21 mouse cellular contexts compared by ENCODE assay signal in the genomic region with DNA sequence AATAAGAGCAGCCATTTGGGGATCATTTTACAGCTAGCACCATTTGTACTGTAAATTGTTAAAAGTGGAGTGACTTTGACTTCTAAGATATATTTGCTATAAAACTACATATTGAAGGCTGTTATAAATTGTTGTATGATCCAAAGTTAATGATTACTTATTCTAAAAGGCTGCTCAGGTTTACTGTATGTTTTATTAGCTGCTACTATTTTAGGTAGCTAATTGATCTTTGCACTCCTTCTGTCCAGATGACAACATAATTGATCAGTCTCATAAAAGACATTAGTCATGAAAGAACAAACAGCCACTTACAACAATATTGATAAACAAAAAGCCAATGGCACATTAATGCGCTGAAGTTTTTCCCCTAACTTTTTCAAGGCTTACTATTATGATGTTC.
DNase-seq lines count a peak whose midpoint lies in the region; ATAC-seq and TF ChIP-seq lines count a peak whose summit lies in the region.
"Had no signal": no experiment of that assay in that cellular context is flagged by ENCODE, and none has a peak within 500 bp of the region (broad histone marks: within the 10 kb centered on the region; RNA-seq: fewer than 3 reads in every experiment).

No protein-coding gene starts in this region.

- no peak overlapping the region for H3K4me2 ChIP-seq in intestine, embryonic 15.5 days (replicated peaks)
- no peak overlapping the region for H3K4me2 ChIP-seq in intestine, embryonic 16.5 days (ENCODE audit: low read depth, low read length)
- no peak overlapping the region for H3K4me2 ChIP-seq in intestine, postnatal 0 days (replicated peaks; ENCODE audit: low read depth)

- WGBS in intestine, embryonic 15.5 days, result 84% methylated on average over 1 of the region's 1 CpGs
- WGBS in intestine, embryonic 16.5 days, result 82% methylated on average over 1 of the region's 1 CpGs
- 64% methylated on average over 1 of the region's 1 CpGs for WGBS in intestine, postnatal 0 days

- no peaks in the 10 kb centered on the region for H3K36me3 ChIP-seq in intestine, embryonic 15.5 days
- no peaks in the 10 kb centered on the region for H3K36me3 ChIP-seq in intestine, embryonic 16.5 days (ENCODE audit: control insufficient read depth, insufficient read depth, low read length)
- H3K36me3 ChIP-seq in intestine, postnatal 0 days (ENCODE audit: control insufficient read depth, insufficient read depth), result no peaks in the 10 kb centered on the region
- H3K36me3 ChIP-seq: G1E had no signal

- H3K9ac ChIP-seq in intestine, embryonic 15.5 days, result no peak overlapping the region
- no peak overlapping the region for H3K9ac ChIP-seq in intestine, embryonic 16.5 days (ENCODE audit: low read depth, low read length)
- no peak overlapping the region for H3K9ac ChIP-seq in intestine, postnatal 0 days (ENCODE audit: low read depth, low read length)

- no peaks in the 10 kb centered on the region for H3K27me3 ChIP-seq in intestine, embryonic 15.5 days (replicated peaks)
- no peaks in the 10 kb centered on the region for H3K27me3 ChIP-seq in intestine, embryonic 16.5 days (replicated peaks; ENCODE audit: control insufficient read depth, insufficient read depth, low read length)
- H3K27me3 ChIP-seq in intestine, postnatal 0 days (replicated peaks; ENCODE audit: control insufficient read depth, insufficient read depth, low read length), result no peaks in the 10 kb centered on the region
- H3K27me3 ChIP-seq: CH12.LX had no signal

- TF ChIP-seq CTCF in intestine, postnatal 0 days (IDR thresholded peaks at IDR 0.05; ENCODE audit: low read depth), result no peak

- no peak overlapping the region for H3K4me3 ChIP-seq in intestine, embryonic 15.5 days (replicated peaks)
- H3K4me3 ChIP-seq in intestine, embryonic 16.5 days (ENCODE audit: low read length), result no peak overlapping the region
- no peak overlapping the region for H3K4me3 ChIP-seq in intestine, postnatal 0 days (ENCODE audit: low read depth, low read length)

- peak; percentile 36; the same call in 1 of the 2 replicates for ATAC-seq in intestine, embryonic 15.5 days
- ATAC-seq in intestine, embryonic 16.5 days, result peak; percentile 82
- ATAC-seq in intestine, postnatal 0 days, result peak; percentile 73; the same call in 1 of the 2 replicates
- ATAC-seq: activated CD4-positive, CD25-positive, alpha-beta regulatory T cell, adult 4 months; CD4-positive, CD25-positive, alpha-beta regulatory T cell, adult 4 months; Patski had no signal

- no peaks in the 10 kb centered on the region for H3K9me3 ChIP-seq in intestine, embryonic 15.5 days
- no peaks in the 10 kb centered on the region for H3K9me3 ChIP-seq in intestine, embryonic 16.5 days (ENCODE audit: control insufficient read depth, low read length)
- H3K9me3 ChIP-seq in intestine, postnatal 0 days (ENCODE audit: control insufficient read depth), result no peaks in the 10 kb centered on the region
- H3K9me3 ChIP-seq: G1E had no signal

- H3K27ac ChIP-seq in intestine, embryonic 15.5 days, result no peak overlapping the region
- no peak overlapping the region for H3K27ac ChIP-seq in intestine, embryonic 16.5 days (ENCODE audit: low read length)
- H3K27ac ChIP-seq in intestine, postnatal 0 days (ENCODE audit: low read depth, low read length), result no peak overlapping the region

- no peaks in the 10 kb centered on the region for H3K4me1 ChIP-seq in intestine, embryonic 15.5 days (replicated peaks)
- H3K4me1 ChIP-seq in intestine, embryonic 16.5 days (ENCODE audit: control insufficient read depth, insufficient read depth, low read length), result no peaks in the 10 kb centered on the region
- H3K4me1 ChIP-seq in intestine, postnatal 0 days (replicated peaks; ENCODE audit: control insufficient read depth, insufficient read depth, low read length), result 0 out of 2 replicates have a peak, but pooled peaks cover 2% of the 10 kb centered on the region

- DNase-seq in lung, postnatal 4 days, result no peak
- DNase-seq in cerebellum, adult 9-11 months, result no peak
- no peak for DNase-seq in spleen, postnatal 36 days (ENCODE audit: low spot score in 2 of 2)
- DNase-seq: adrenal gland, adult 2 months; adrenal gland, adult 8-10 months; adrenal gland, postnatal 10 days; adrenal gland, postnatal 14 days; adrenal gland, postnatal 25 days; adrenal gland, postnatal 36 days; B cell, adult 2 months; cerebellum, adult 11 months; cerebellum, adult 11-12 months; cerebellum, adult 18-20 months had no signal
